Mouse (Mus musculus) bone marrow, adult 2 months (tissue): ENCODE data around the gene Cwh43.

ENCODE experiments used
- CTCF ChIP-seq: fragments of 200-500 bp; IDR thresholded peaks from 2 replicates; pipeline ENCODE4 v1.5.1; 2011; ENCODE audit warnings: low read length, control low read depth; ENCODE audit not compliant: control insufficient read depth, insufficient read depth
- POLR2A ChIP-seq: fragments of 200-500 bp; IDR thresholded peaks from 2 replicates; pipeline ENCODE4 v1.6.1; 2011; ENCODE audit warnings: low read depth, mild to moderate bottlenecking, control low read depth, low read length, borderline replicate concordance; ENCODE audit not compliant: control insufficient read depth

GRCm38 (mm10) chr5:73450276-73450675 lies 44.4 kb downstream of the Cwh43 start:
- TF ChIP-seq POLR2A (no peak), CTCF (no peak)
